Mouse (Mus musculus) liver, adult 2 months (tissue): ENCODE measurements at regions not wholly inside any gene's neighbourhood (a gene's known extent, or its start where the extent isn't known, plus 50 kb on each side); places are given as distances from the start of the nearest gene placed in this dataset.

Experiments
- DNase-seq: peaks from one replicate; pipeline ENCODE4 v3.0.0-alpha.2; 2011; ENCODE audit warnings: low read depth, low spot score; ENCODE audit errors: extremely low read depth
- H3K27ac ChIP-seq: fragments of 200-500 bp; replicated peaks from 2 replicates; pipeline ENCODE4 v1.5.1; 2012; ENCODE audit warnings: low read depth, mild to moderate bottlenecking, control low read depth, inconsistent platforms, low read length; ENCODE audit not compliant: insufficient read depth
- H3K27me3 ChIP-seq: fragments of 200-500 bp; 2 replicates; pipeline ENCODE4 v1.6.1; 2012; ENCODE audit warnings: mild to moderate bottlenecking, moderate library complexity, low read length, inconsistent platforms; ENCODE audit not compliant: control insufficient read depth, insufficient read depth
- H3K36me3 ChIP-seq: fragments of 200-500 bp; 2 replicates; pipeline ENCODE4 v1.6.1; 2012; ENCODE audit warnings: low read length, inconsistent platforms; ENCODE audit not compliant: control insufficient read depth, insufficient read depth
- H3K4me1 ChIP-seq: fragments of 200-500 bp; 2 replicates; pipeline ENCODE4 v1.6.1; 2011; ENCODE audit warnings: low read length; ENCODE audit not compliant: control insufficient read depth, insufficient read depth
- H3K4me3 ChIP-seq: fragments of 200-500 bp; 2 replicates; pipeline ENCODE4 v1.5.1; 2011; ENCODE audit warnings: low read depth, mild to moderate bottlenecking, control low read depth, low read length, moderate library complexity; ENCODE audit not compliant: insufficient read depth
- H3K79me2 ChIP-seq: fragments of 200-500 bp; 2 replicates; pipeline ENCODE4 v1.6.1; 2012; ENCODE audit warnings: inconsistent platforms, mild to moderate bottlenecking, low read length, moderate library complexity; ENCODE audit not compliant: control insufficient read depth, insufficient read depth
- H3K9ac ChIP-seq: fragments of 200-500 bp; 2 replicates; pipeline ENCODE4 v1.6.1; 2012; ENCODE audit warnings: low read depth, mild to moderate bottlenecking, control low read depth, inconsistent platforms, low read length
- CTCF ChIP-seq: fragments of 200-500 bp; IDR thresholded peaks from 2 replicates; pipeline ENCODE4 v1.5.1; 2011; ENCODE audit warnings: low read depth, low read length, control low read depth
- POLR2A ChIP-seq: fragments of 200-500 bp; IDR thresholded peaks from 2 replicates; pipeline ENCODE4 v1.6.1; 2011; ENCODE audit warnings: low read length, control low read depth; ENCODE audit not compliant: insufficient read depth; ENCODE audit errors: extremely low read depth
- WGBS: fragments of 180-500 bp; shearing (Covaris S2); methylation state at CpG from one replicate; pipeline ENCODE4 v1.1.7; 2018; 5-methylcytosine and 5-hydroxymethylcytosine counted together

DNA sequence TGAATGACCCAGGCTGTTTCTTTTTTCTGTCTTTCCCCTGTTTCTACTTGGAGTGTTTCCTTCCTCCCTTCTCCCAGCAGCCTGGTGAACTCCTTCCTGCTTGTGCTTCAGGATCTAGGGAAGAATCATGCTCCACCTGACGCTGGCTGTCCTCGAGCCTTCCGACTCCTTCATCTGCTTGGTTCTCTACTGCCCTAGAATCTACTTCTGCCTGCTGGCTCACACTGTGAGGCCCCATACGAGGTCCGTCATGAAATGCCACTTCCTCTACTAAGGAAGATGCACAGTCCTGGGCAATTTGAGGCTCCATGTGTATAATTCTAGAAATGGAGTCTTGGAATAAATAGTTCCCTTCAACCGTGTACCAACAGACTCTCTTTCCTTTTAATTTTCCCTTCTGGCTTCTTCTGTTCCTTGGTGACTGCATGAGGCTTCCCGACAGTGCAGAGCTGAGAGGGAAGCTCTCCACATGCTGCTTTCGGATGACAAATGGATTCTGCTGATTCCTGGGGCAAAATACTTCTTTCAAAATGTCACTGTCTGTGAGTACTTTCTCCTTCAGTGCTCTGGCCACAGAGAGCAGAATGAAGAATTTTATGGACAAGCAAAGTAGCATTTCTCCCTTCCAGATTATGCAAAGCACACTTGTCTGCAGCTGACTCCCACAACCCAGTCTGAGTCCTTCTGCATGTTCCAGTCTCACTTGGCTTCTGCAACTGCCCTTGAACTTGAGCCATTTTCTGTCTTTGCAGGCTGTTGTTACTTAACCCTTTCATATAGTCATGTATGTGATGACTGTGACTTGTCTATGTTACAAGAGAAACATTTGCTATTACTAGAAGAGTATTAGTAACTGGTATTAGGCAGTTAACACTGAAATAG is 341.1 kb upstream of the Kif2a start:
- 66% methylated on average over 8 of the region's 8 CpGs for WGBS
- TF ChIP-seq POLR2A (no peak), CTCF (no peak)
- Histone ChIP-seq H3K9ac (no peak overlapping the region), H3K36me3 (no peaks in the 10 kb centered on the region), H3K79me2 (no peaks in the 10 kb centered on the region), H3K27ac (no peak overlapping the region), H3K4me3 (no peak overlapping the region), H3K27me3 (no peaks in the 10 kb centered on the region), H3K4me1 (no peaks in the 10 kb centered on the region)
- no peak for DNase-seq

DNA sequence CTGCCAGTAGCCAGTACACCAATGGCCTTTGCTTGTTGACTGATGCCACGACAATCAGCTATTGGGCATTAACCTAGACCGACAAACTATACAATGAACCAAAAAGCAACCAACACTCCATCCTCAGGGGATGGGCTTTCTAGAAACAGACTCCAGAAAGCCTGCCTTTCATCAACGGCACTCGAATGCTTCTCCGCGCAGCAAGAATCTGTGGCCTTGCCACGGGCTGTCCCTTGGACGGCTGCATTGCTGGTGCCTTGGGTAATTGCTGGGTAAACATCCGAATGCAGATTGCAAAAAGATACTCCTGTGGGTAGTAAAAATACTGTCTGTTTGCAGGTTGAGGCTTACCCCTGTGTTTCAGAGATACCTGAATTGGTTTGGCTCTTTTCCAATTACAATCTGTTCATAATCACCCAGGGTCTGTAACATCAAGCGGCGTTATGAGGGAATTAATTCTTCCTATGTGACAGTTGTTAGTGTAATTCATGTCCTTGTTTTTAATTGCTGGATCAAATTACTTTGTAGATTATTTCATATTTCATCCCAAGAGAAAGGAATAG is 319.0 kb upstream of the Kif2a start:
- TF ChIP-seq POLR2A, result no peak
- no peak for TF ChIP-seq CTCF
- no peak overlapping the region for H3K27ac ChIP-seq
- WGBS, result 67% methylated on average over 11 of the region's 11 CpGs
- no peaks in the 10 kb centered on the region for H3K4me1 ChIP-seq
- no peaks in the 10 kb centered on the region for H3K36me3 ChIP-seq
- no peak overlapping the region for H3K9ac ChIP-seq
- H3K79me2 ChIP-seq, result no peaks in the 10 kb centered on the region
- H3K27me3 ChIP-seq, result no peaks in the 10 kb centered on the region; the same call in 1 of the 2 replicates
- no peak for DNase-seq
- H3K4me3 ChIP-seq, result no peak overlapping the region

DNA sequence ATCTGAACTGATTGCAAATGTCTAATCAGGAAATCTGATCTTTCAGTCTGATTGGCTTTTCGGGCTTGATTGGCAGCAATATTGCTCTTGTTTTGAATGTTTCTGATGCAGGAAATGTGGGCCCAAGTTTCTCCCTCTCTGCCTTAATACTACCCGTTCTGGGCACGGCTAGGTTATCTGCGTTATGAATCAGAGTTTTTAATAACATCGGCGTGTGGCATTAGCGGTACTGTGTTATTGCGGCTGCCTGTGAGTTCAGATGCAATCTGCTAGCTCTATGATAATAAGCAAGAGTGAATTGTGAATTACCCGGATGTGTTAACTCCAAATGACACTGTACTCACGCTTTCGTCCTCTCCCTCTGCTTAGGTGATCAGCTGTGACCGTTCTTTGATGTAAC is 316.2 kb upstream of the Kif2a start:
- no peak for TF ChIP-seq CTCF
- no peak for TF ChIP-seq POLR2A
- H3K27ac ChIP-seq, result no peak overlapping the region
- WGBS, result 91% methylated on average over 12 of the region's 12 CpGs

DNA sequence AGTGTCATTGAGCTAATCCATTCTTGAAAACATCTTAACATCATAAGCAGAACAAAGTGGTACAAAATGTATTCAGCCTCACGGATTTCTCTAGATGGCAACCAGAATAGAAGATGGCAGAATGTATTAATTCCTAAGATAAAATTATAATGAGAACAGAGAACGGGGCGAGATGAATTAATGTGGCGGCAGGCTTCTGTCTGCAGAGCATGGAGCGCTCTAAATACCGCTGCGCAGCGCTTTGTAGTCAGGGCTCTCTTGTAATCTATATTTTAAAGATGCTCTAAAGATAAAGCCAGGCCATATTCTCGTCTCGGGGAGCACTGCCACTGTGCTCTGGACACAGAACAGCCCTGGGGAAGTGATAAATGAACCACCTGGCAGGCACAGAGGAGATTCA is 315.2 kb upstream of the Kif2a start:
- no peak overlapping the region for H3K4me3 ChIP-seq
- H3K9ac ChIP-seq, result no peak overlapping the region
- DNase-seq, result no peak
- no peak for TF ChIP-seq CTCF
- no peak for TF ChIP-seq POLR2A
- WGBS, result 88% methylated on average over 10 of the region's 10 CpGs
- no peaks in the 10 kb centered on the region for H3K36me3 ChIP-seq
- no peaks in the 10 kb centered on the region for H3K79me2 ChIP-seq
- H3K27me3 ChIP-seq, result no peaks in the 10 kb centered on the region
- no peaks in the 10 kb centered on the region for H3K4me1 ChIP-seq
- no peak overlapping the region for H3K27ac ChIP-seq

More for the DNA sequence above, 316.2 kb upstream of the Kif2a start:
- Histone ChIP-seq H3K36me3 (no peaks in the 10 kb centered on the region), H3K4me1 (no peaks in the 10 kb centered on the region), H3K9ac (no peak overlapping the region), H3K4me3 (no peak overlapping the region), H3K79me2 (no peaks in the 10 kb centered on the region), H3K27me3 (no peaks in the 10 kb centered on the region)
- no peak for DNase-seq

DNA sequence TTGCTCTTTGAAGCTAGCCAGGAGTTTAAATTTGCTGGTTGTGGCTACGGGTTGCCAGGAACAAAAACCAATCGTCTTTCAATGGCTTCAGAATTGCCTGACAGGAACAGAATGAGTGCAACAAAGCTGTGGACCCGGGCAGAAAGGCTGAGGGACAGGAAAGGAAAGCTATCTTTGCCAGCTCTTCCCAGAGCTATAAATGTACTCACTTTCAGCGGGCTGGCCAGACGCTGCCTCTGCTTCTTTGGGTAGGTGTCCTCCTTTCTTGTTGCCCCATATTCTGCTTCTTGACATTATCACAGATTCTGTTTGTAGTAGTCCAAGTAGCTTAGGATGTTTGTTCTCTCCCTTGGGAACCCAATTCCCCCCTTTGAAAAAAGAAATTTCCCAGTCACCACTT is 307.4 kb upstream of the Kif2a start:
- 81% methylated on average over 5 of the region's 5 CpGs for WGBS
- H3K4me1 ChIP-seq, result no peaks in the 10 kb centered on the region

More for the DNA sequence above, 307.4 kb upstream of the Kif2a start:
- no peaks in the 10 kb centered on the region for H3K79me2 ChIP-seq
- no peak for DNase-seq
- no peak overlapping the region for H3K4me3 ChIP-seq
- no peaks in the 10 kb centered on the region for H3K27me3 ChIP-seq
- no peak overlapping the region for H3K9ac ChIP-seq
- H3K27ac ChIP-seq, result no peak overlapping the region
- H3K36me3 ChIP-seq, result no peaks in the 10 kb centered on the region
- TF ChIP-seq POLR2A (no peak), CTCF (no peak)
